Mouse (Mus musculus) kidney, postnatal 4 days (tissue): ENCODE data around the gene Fam234b.

Source experiments
- DNase-seq, 2 experiments: peaks; one replicate each; pipeline ENCODE4 v3.0.0; 2021; ENCODE audit warnings: mixed read lengths in 2 of 2

The Fam234b gene

DNA sequence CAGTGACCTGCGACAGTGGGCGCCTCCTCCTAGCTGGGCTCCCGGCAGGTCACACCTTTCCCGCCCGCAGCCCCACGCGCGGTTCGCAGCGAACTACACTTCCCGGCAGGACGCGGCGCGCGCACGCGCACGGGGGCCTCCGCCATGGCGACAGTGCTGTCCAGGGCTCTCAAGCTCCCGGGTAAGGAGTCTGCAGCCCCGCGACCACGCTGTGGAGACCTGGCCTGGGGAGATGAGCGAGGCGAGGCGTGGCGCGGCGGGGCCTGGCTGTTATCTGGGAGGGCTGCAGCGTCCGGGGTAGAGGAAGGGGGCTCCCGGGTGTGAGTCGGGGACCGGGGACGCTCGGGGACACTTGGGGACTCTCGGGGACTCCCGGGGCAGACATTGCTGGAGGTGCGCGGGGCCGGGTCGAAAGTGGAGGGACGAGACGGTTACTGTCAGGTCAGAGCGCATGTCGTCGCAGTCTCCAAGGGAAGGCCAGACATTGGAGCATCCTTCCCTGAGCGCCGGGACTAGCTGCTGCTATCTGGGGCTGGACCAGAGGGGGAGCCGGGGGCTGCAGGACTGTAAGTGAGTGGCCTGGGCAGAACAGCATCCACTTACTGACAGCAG, at the start of gene Fam234b, which contains the start of gene Hebp1:
Fam234b (plus strand) TSS at position 57 of the 612 bp plus-strand sequence.
Hebp1 (minus strand) TSS at position 102 of the 612 bp plus-strand sequence.
- peak; percentile 84 to 90 for DNase-seq

- DNase-seq: peak; percentile 55 to 57
Observed at GRCm38 (mm10) chr6:135148506-135148905, 49.3 kb upstream of the Fam234b start.

DNA sequence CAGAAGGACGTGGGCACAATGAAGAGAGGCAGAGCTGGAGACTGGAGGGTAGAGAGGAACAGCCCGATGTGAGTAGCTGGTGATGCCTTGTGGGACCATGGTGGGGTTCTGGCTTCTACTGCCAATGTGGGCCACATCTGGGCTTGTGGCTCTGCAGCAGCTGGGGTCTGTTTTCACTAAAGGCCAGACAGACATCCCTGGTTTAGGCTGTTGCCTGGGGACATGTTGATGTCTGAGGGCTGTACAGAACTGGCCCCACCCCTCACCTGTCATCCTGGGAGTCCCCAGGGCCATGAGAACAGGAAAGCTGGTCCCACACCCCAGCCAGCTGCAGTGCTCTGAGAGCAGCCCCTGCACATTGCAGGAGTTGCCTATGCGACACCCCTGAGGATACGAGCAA, 48.6 kb upstream of the Fam234b start:
- no peak for DNase-seq

- DNase-seq: no peak
Observed at GRCm38 (mm10) chr6:135149722-135150121, 48.1 kb upstream of the Fam234b start.

DNA sequence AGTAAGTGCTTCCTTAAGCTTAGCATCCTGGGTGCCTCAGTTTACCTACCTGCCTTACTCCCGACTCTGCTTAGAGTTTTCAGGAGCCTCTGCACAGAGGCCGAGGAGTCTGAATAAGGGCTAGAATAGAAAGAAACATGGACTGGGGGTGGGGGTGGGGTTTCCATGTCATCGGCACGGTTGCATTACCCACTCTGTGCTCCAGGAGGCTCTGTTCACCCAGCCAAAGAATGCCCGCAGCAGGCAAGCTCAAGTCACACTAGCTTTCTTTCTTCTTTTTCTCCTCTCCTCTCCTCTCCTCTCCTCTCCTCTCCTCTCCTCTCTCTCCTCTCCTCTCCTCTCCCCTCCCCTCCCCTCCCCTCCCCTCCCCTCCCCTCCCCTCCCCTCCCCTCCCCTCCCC, 47.5 kb upstream of the Fam234b start:
- peak; percentile 50 to 62 for DNase-seq

- no peak for DNase-seq
Observed at GRCm38 (mm10) chr6:135153719-135154118, 44.1 kb upstream of the Fam234b start.

DNA sequence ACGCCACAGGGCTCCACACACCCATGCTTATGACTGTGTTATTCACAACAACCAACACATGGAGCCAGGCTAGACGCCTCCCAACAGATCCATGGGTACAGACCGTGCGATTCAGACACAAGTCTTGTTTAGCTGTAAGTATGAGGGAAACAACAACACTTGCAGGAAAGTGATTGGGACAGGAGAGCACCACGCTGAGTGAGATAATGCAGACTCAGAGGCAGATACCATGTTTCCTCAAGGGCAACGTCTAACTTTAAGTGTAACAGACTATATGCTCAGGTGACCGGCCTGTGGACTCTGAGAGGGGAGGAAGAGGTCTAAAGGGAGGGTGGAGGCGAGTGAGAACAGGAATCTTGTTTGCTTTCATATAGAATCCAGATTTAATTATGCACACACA, 41.2 kb upstream of the Fam234b start:
- DNase-seq: no peak

DNA sequence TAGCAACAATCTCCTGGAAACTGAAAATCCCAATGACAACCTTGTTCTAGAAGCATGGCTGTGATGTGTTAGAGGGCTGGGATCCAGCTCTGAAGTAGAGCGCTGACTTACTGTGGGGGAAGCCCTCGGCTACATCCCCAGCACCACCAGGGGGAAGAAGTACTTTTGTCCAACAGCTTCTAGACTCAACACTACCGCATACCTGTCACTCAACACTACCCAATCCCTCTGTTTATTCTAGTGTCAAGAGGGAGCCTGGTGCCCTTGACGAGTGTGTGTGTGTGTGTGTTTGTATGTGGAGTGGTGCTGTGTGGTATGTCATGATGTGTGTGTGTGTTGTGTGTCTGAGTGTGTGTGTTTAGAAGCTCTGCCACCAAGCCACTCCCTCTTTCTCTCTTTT, 40.3 kb upstream of the Fam234b start:
- no peak for DNase-seq

- DNase-seq: no peak
Observed at GRCm38 (mm10) chr6:135158509-135158908, 39.3 kb upstream of the Fam234b start.

GRCm38 (mm10) chr6:135161356-135161755, 36.4 kb upstream of the Fam234b start:
- DNase-seq: no peak

DNA sequence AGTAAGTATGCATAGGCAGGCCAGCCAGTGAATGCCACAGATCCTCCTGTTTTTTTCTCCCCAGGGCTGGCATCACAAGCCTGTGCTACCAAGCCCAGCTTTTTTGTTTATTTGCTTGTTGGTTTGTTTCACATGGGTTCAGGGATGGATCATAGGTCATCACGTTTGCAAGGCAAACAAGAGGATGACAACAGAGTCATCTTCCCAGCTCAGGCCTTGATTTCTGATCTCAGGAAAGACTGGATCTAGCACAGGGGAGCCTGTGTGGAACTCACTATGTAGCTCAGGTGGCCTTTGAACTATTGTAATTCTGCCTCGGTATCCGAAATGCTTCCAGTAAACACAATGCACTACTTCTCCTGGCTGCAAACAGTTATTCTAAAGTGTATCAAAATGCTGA, 35.5 kb upstream of the Fam234b start:
- no peak for DNase-seq

DNA sequence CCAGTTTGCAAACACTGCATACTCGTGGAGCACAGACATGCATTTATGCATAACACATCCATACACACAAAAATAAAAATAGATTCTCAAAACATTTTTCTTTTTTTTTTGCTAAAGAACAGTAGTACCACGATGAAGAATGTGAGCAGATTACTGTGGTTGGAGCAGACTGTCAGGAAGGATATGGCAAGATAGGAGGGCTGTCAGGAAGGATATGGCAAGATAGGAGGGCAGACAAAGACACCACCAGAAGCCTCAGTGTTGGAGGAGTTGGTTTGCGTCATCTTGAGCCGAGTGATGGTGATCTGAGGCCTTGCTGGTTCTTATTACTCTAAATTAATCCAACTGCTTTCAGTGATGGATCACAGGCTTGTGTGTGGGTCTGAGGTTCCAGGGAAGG, 34.9 kb upstream of the Fam234b start:
- DNase-seq: no peak

GRCm38 (mm10) chr6:135165191-135165590, 32.6 kb upstream of the Fam234b start:
- DNase-seq: no peak

- no peak for DNase-seq
Observed at GRCm38 (mm10) chr6:135165706-135166105, 32.1 kb upstream of the Fam234b start.

GRCm38 (mm10) chr6:135166262-135166661, 31.5 kb upstream of the Fam234b start:
- no peak for DNase-seq

GRCm38 (mm10) chr6:135166712-135167111, 31.1 kb upstream of the Fam234b start:
- no peak for DNase-seq

GRCm38 (mm10) chr6:135167380-135168311, 30.1 kb upstream of the Fam234b start:
- DNase-seq: peak; percentile 95 to 96

DNA sequence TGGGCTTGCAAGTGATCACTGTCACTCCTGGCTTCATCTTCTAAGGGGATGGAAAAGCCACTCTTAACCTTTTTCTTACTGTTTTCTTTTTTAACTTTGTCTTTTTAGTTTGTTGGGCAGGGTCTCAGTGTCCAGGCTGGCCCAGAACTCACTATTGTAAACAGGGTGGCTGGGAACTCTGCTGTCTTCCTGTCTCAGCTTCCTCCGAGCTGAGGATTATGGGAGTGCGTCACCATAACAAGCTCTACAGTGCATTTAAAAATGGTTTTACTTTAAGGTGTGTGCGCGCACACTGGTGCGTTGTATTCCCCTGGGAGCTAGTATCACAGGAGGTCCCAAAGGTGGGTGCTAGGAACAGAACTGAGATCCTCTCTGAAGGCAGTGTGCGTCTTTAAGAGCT, 29.3 kb upstream of the Fam234b start:
- no peak for DNase-seq

DNA sequence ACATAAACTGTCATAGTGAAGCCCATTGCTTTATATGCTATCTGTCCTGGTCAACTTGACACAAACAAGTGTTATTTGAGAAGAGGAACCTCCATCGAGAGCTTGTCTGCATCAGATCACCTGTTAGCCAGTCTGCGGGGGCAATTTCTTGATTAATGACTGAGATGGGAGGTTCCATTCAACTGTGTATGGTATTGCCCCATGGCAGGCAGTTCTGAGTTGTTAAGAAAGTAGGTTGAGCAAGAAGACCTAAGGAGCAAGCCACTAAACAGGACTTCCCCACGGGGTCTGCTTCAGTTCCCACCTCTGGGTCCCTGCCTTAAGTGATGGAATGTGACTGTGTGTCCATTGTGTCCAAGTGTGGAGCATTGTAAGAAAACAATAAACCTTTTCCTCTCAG, 28.5 kb upstream of the Fam234b start:
- no peak for DNase-seq

- DNase-seq: no peak
Observed at GRCm38 (mm10) chr6:135171736-135172135, 26.0 kb upstream of the Fam234b start.

DNA sequence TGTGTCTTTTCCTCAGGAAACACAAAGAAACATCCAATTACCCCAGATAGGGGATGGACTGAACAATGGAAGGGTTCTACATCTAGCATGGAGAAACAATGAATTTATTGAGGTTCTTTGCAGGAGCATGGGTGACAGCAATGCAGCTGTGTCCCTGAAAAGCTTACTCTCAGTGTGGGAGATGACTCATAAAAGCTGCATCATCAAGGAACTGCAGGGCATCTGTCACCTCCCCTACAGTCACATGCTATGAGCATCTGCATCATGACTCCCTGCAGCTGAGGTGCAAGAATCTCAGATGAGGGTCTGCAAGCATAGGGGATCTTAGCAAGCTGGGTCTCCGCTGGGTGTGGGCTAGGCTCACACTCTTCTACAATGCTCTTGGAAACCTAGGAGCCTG, 22.8 kb upstream of the Fam234b start:
- DNase-seq: no peak

DNA sequence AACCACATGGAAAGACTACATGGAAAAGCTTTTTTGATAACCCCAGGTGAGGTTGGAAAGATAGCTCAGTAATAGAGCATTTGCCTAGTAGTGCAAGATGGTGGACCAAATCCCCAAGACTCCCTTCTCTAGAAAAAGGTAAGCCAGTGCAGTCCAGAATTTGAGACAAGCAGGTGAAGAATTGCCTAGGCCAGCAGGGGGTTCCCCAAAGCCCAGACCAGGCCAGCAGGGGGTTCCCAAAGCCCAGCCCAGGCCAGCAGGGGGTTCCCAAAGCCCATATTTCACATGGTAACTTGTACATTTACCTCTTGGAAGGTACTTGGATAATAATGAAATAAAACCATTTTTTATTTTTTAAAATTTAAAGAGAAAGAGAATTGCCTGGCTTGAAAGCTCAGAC, 20.5 kb upstream of the Fam234b start:
- DNase-seq: no peak

GRCm38 (mm10) chr6:135178599-135178998, 19.2 kb upstream of the Fam234b start:
- DNase-seq: no peak

- DNase-seq: no peak
Observed at GRCm38 (mm10) chr6:135182925-135183324, 14.9 kb upstream of the Fam234b start.
